Mouse (Mus musculus) heart, embryonic 14.5 days (tissue): Measurements from ENCODE around the gene Plvap. TPM values are rescaled to one million over a fixed set of nuclear protein-coding genes. Genes with fewer than 3 reads are reported as not detected.
"Not testable (repeated sequence)": the region's sequence is repeated elsewhere in the genome, so short reads cannot be mapped to it uniquely, and the experiment has no call there.

Source experiments
- ATAC-seq: fragments of 200-750 bp; cut with Nextera tagmentation; 2 replicates; pipeline ENCODE4 v1.8.0; 2017; ENCODE audit warnings: low read depth, moderate TSS enrichment; ENCODE audit not compliant: insufficient number of reproducible peaks, insufficient read depth, low FRiP score
- H3K27ac ChIP-seq, 2 experiments: fragments of 200-500 bp in 1 of 2; fragments of 300-500 bp in 1 of 2; sonication (generic) in 1 of 2; replicated peaks in 1 of 2; 2 replicates each; pipeline ENCODE4 v1.5.1; 2012 to 2014; ENCODE audit warnings: low read depth in 2 of 2, low read length in 2 of 2, control low read depth in 1 of 2, mild to moderate bottlenecking in 1 of 2, mixed read lengths in 1 of 2; ENCODE audit not compliant: control insufficient read depth in 1 of 2, insufficient read depth in 1 of 2
- H3K27me3 ChIP-seq: fragments of 300-500 bp; sonication (generic); 2 replicates; pipeline ENCODE4 v1.6.1; 2014; ENCODE audit warnings: mild to moderate bottlenecking, low read length, control low read depth; ENCODE audit not compliant: control insufficient read depth, insufficient read depth
- H3K36me3 ChIP-seq: fragments of 300-500 bp; sonication (generic); 2 replicates; pipeline ENCODE4 v1.6.1; 2014; ENCODE audit warnings: mild to moderate bottlenecking, control low read depth, low read length, mixed read lengths; ENCODE audit not compliant: control insufficient read depth, insufficient read depth
- H3K4me1 ChIP-seq, 2 experiments: fragments of 200-500 bp in 1 of 2; fragments of 300-500 bp in 1 of 2; sonication (generic) in 1 of 2; 2 replicates each; pipeline ENCODE4 v1.6.1; 2012 to 2014; ENCODE audit warnings: low read length in 2 of 2, control low read depth in 1 of 2, mixed read lengths in 1 of 2; ENCODE audit not compliant: control insufficient read depth in 2 of 2, insufficient read depth in 2 of 2
- H3K4me2 ChIP-seq: fragments of 300-500 bp; sonication (generic); 2 replicates; pipeline ENCODE4 v1.6.1; 2014; ENCODE audit warnings: mild to moderate bottlenecking, low read length
- H3K4me3 ChIP-seq, 2 experiments: fragments of 200-500 bp in 1 of 2; fragments of 300-500 bp in 1 of 2; sonication (generic) in 1 of 2; 2 replicates each; pipeline ENCODE4 v1.5.1; 2012 to 2014; ENCODE audit warnings: low read length in 2 of 2, mild to moderate bottlenecking in 2 of 2, control low read depth in 1 of 2, low read depth in 1 of 2, moderate library complexity in 1 of 2; ENCODE audit not compliant: control insufficient read depth in 1 of 2, insufficient read depth in 1 of 2
- H3K9ac ChIP-seq: fragments of 300-500 bp; sonication (generic); 2 replicates; pipeline ENCODE4 v1.6.1; 2014; ENCODE audit warnings: mild to moderate bottlenecking, low read length
- H3K9me3 ChIP-seq: fragments of 300-500 bp; sonication (generic); 2 replicates; pipeline ENCODE4 v1.6.1; 2016; ENCODE audit warnings: low read length, control low read depth; ENCODE audit not compliant: control insufficient read depth
- WGBS: fragments of 180-500 bp; shearing (Covaris S2); extraction: QIAGEN DNeasy Blood & Tissue Kit; methylation state at CpG from one replicate; pipeline ENCODE4 v1.1.7; 2014; 5-methylcytosine and 5-hydroxymethylcytosine counted together
- polyA plus RNA-seq: library from polyadenylated mRNA; unstranded; fragments of >200 nt; fragmentation: Nextera tagmentation; extraction: Ambion mirVana; gene quantifications from 2 replicates; pipeline ENCODE4 v1.2.1, GENCODE M21; 2014

The Plvap gene
- polyA plus RNA-seq, 1 experiment from 2014 or later, result 121 TPM

- no peak overlapping the region for H3K27ac ChIP-seq
- H3K9ac ChIP-seq, result no peak overlapping the region; the same call in 1 of the 2 replicates
- no peaks in the 10 kb centered on the region for H3K9me3 ChIP-seq
- no peak overlapping the region for H3K4me3 ChIP-seq
- ATAC-seq, result no peak
- 65% methylated on average over 5 of the region's 5 CpGs for WGBS
- no peaks in the 10 kb centered on the region for H3K27me3 ChIP-seq
- peaks cover 0 to 5% of the 10 kb centered on the region in 2 experiments; a peak in 3 of 4 replicates for H3K4me1 ChIP-seq
- peak overlapping the region; percentile 80; the same call in 1 of the 2 replicates for H3K4me2 ChIP-seq
- no peaks in the 10 kb centered on the region for H3K36me3 ChIP-seq
Observed at GRCm38 (mm10) chr8:71535663-71536062, 24.1 kb upstream of the Plvap start.

GRCm38 (mm10) chr8:71534263-71534810, 22.8 kb upstream of the Plvap start:
- Histone ChIP-seq H3K36me3 (no peaks in the 10 kb centered on the region), H3K4me3 (no peak overlapping the region), H3K9ac (no peak overlapping the region), H3K27ac (no peak overlapping the region), H3K4me1 (peaks cover 0 to 5% of the 10 kb centered on the region in 2 experiments; a peak in 3 of 4 replicates), H3K4me2 (no peak overlapping the region), H3K9me3 (no peaks in the 10 kb centered on the region), H3K27me3 (no peaks in the 10 kb centered on the region)
- WGBS, result 42% methylated on average over 3 of the region's 3 CpGs
- no peak for ATAC-seq

- H3K4me2 ChIP-seq, H3K4me3 ChIP-seq, ATAC-seq, H3K36me3 ChIP-seq, H3K9ac ChIP-seq, H3K27me3 ChIP-seq, H3K9me3 ChIP-seq: not testable (repeated sequence)
- H3K4me1 ChIP-seq, result peaks cover 19 to 23% of the 10 kb centered on the region in 2 experiments
- peak overlapping the region in 1 of 2 experiments; percentile 28; a peak in 1 of 4 replicates for H3K27ac ChIP-seq
- WGBS, result 57% methylated on average over 5 of the region's 12 CpGs
Observed at GRCm38 (mm10) chr8:71530735-71531467, 19.3 kb upstream of the Plvap start.

- H3K4me1 ChIP-seq, result peaks cover 28 to 29% of the 10 kb centered on the region in 2 experiments
- no peak overlapping the region for H3K4me2 ChIP-seq
- peak overlapping the region; percentile 88 to 95 for H3K27ac ChIP-seq
- no peaks in the 10 kb centered on the region for H3K27me3 ChIP-seq
- H3K9ac ChIP-seq, result no peak overlapping the region
- no peak overlapping the region for H3K4me3 ChIP-seq
- 61% methylated on average over 11 of the region's 11 CpGs for WGBS
- H3K9me3 ChIP-seq, result no peaks in the 10 kb centered on the region
- ATAC-seq, result peak; percentile 70
- no peaks in the 10 kb centered on the region for H3K36me3 ChIP-seq
Observed at GRCm38 (mm10) chr8:71528362-71529073, 17.0 kb upstream of the Plvap start.

- H3K9me3 ChIP-seq, result no peaks in the 10 kb centered on the region
- no peak for ATAC-seq
- H3K4me1 ChIP-seq, result peaks cover 28 to 29% of the 10 kb centered on the region in 2 experiments
- no peaks in the 10 kb centered on the region for H3K27me3 ChIP-seq
- no peaks in the 10 kb centered on the region for H3K36me3 ChIP-seq
- 0 out of 2 replicates have a peak overlapping the region, but pooled peaks have one; percentile 13 for H3K4me2 ChIP-seq
- WGBS, result 22% methylated on average over 3 of the region's 3 CpGs
- H3K27ac ChIP-seq, result peak overlapping the region; percentile 88 to 95
- no peak overlapping the region; the same call in 1 of the 2 replicates for H3K9ac ChIP-seq
- no peak overlapping the region for H3K4me3 ChIP-seq
Observed at GRCm38 (mm10) chr8:71527162-71527870, 15.8 kb upstream of the Plvap start.

- H3K4me2 ChIP-seq, result 0 out of 2 replicates have a peak overlapping the region, but pooled peaks have one; percentile 1
- H3K4me1 ChIP-seq, result peaks cover 28 to 29% of the 10 kb centered on the region in 2 experiments
- 12% methylated on average over 6 of the region's 6 CpGs for WGBS
- no peaks in the 10 kb centered on the region for H3K9me3 ChIP-seq
- ATAC-seq, result peak; percentile 61
- no peak overlapping the region for H3K4me3 ChIP-seq
- no peak overlapping the region for H3K9ac ChIP-seq
- peak overlapping the region; percentile 88 to 95 for H3K27ac ChIP-seq
- H3K36me3 ChIP-seq, result no peaks in the 10 kb centered on the region
- no peaks in the 10 kb centered on the region for H3K27me3 ChIP-seq
Observed at GRCm38 (mm10) chr8:71526272-71526671, 14.7 kb upstream of the Plvap start.
